Mouse (Mus musculus): ENCODE results near the gene Zfp541.

Zfp541 gene

DNA sequence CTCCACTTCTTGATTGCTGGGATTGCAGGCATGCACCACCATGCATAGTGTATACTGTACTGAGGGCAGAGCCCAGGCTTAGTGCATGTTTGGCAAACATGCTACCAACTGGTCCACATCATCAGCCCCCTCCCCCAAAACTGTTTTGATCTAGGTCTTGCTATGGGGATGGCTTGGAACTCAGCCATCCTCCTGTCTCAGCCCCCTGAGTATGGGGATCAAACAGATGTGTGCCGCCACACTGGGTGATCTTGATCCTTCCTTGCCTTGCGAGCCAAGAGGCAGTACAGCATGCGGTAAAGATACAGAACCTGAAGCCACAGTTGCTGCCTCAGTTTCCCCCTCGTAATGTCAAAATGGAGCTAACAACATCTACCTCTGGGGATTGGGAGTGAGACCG, 67.3 kb downstream of the Zfp541 start:
- no peak for DNase-seq (ENCODE audit: low spot score in 2 of 2)

DNA sequence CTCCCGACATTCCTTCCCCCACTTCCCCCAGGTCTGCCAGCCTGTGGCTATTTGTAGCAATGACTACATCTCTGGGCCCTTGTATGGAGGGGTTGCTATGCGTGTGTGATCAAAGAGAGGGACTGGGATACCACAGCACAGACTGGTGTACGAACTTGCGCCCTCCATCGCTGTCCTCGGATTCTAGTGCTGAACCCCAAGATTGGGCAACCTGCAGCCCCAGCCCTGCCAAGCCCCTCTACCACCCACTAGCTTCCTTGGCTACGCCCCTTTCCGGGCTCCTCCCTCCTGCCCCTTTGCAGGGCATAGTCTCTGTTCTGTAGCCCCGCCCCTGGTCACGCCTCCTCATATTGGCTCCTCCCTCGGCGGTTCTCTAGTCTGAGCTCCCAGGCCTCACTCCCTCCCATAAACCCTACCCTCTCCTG, 67.8 kb downstream of the Zfp541 start, which contains the start of gene Slc8a2:
Gene Slc8a2 (plus strand): TSS at position 406 of the 425 bp plus-strand sequence.
- DNase-seq (ENCODE audit: low spot score in 2 of 2) = peak; percentile 87 to 89

DNA sequence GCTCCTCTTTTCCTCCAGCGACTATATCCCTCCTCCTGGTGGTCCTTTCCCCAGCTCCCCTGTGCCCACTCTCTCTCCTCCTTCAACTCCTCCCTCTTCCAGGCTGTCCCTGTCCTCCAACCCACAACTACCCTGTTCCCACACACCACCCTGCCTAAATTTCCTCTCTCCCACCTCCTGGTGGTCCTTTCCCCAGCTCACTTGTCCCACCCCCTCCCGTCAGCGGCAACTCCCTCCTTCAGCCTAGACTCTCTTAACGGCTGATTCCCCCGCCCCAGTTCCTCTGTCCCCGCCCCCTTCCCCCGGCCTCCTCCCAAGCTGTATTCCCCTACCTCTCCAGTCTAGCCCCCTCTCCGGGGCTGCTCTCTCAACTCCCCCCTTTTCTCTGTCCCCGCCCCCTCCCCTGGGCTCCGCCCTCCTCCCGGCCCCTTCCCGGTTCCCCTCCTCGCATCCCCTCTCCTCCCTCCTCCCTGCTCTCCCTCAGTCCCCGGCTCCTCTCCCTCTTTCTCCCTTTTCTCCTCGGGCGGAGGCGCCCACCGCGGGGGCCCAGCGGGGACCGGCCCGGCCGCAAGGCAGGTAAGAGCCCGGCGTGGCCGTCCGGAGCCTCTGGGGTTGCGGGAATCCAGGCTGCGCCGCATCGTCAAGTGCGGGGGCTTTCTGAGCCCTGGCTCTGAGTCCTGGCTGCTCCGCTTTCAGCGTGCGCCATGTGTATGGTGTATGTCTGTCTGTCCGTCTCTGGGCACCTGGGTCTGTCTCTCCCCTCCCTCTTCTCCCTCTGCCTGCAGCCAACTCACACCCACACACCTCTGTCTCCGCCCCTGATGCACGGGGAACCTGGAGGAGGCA, 68.5 kb downstream of the Zfp541 start:
- no peak for DNase-seq (ENCODE audit: low spot score in 2 of 2)

DNA sequence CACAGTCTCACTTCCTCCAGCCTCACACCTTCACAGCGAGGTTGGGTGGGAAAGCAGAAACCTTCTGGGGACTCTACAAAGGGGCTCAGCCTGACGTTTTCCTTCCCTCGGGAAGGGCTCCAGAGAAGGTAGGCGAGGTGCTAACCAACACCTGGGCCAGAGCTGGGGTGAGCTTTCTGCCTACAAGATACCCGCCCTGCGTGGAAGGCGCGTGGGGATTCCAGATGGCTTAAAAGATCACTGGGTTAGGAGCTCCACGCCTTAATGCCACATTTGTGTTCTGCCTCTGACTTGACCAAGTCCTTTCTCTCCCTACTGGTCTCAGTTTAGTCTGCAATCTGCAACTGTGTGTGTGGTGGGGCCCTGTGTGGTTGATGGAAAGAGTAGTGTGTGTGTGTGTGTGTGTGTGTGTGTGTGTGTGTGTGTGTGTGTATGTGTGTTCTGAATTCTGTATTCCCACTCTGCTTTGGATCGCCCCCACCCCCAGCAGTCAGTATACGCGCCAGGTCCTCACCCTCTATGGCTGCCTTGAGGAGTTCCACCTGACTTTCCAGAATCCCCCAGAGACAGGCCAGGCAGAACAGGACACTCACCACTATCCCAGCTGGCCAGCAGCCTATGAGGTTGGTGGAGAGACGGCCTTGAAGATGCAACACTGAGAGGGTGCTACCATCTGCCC, 69.5 kb downstream of the Zfp541 start:
- DNase-seq (ENCODE audit: low spot score in 2 of 2) = no peak

DNA sequence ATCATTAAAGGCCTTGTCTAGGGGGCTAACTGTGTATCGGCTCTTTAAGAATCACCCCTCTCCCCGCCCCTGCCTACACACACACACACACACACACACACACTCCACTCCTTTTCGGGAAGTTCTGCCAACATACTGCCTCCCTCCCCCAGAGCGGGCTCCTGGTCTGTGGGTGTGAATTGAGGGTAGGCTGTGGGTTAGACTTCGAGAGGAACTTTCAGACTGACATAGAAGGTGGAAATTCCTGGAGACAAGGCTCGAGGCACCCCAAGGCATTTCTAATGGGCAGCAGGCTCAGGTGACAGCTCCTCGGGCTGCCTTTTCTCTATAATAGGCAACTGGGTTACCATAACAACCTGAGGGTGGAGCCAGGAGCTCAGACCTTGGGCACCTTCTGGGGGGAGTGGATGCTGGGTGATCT, 70.6 kb downstream of the Zfp541 start:
- DNase-seq (ENCODE audit: low spot score in 2 of 2) = no peak

DNA sequence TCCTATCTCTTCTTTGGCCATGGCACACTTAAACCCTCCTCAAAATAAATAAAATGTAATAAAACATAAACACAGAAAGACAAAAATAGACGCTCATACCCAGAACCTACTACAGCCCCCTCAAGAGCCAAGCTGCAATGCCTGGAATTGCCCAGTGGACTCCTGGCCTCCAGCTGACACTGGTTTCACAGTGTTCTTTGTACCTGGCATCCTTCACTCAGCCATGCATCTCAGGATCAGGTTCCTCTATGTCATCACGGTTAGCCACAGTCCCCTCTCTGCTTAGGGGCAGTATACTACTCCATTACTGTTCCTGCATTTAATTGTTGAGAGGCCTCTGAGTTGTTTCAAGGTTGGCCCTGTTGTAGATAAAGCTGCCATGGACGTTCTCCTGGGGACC, 71.3 kb downstream of the Zfp541 start:
- no peak for DNase-seq (ENCODE audit: low spot score in 2 of 2)

DNA sequence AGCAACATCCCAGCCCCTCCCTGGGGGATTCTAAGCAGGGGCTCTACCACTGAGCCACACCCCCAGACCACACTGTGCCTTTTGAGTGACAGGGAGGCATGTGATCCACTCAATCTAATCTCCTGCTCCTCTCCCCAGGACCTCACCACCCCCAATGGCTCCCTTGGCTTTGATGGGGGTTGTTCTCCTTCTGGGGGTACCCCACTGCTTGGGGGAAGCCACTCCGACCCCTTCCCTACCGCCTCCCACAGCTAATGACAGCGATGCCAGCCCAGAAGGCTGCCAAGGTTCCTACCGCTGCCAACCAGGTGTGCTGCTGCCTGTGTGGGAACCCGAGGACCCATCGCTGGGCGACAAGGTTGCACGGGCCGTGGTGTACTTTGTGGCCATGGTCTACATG, 72.1 kb downstream of the Zfp541 start:
- DNase-seq (ENCODE audit: low spot score in 2 of 2) = no peak

DNA sequence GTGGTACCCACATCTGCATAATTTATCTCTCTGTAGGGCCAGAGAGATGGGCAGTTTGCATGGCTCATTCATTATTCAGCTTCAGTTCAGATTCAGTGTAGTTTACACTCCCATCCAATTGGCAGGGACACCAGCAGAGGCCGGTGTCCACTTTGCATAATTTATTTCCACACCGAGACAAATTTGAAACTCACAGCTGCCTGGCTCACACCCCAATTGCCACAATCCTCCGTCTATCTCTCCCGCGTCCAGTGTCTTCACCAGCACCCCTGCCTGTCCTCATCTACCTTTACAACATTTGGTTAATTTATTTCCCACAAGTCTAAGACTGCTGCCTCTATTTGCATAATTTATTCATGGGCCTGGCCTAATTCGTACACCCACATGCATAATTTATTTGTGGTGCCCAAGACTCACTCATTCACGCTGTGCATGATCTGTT, 73.4 kb downstream of the Zfp541 start:
- DNase-seq (ENCODE audit: low spot score in 2 of 2) = no peak
